Mouse (Mus musculus): Measurements from ENCODE around the gene Dnali1.

The Dnali1 gene

GRCm38 (mm10) chr4:125065517-125066307 lies at the start of gene Dnali1:
Gene Dnali1, minus strand, starts transcription at chr4:125065703.
- DNase-seq: peak; percentile 83

- no peak for DNase-seq
Measured at GRCm38 (mm10) chr4:125115081-125115480, 49.6 kb upstream of the Dnali1 start.

- peak; percentile 94 for DNase-seq
Measured at GRCm38 (mm10) chr4:125114638-125115037, 49.1 kb upstream of the Dnali1 start.

GRCm38 (mm10) chr4:125105354-125105753 lies 39.9 kb upstream of the Dnali1 start:
- DNase-seq: no peak

GRCm38 (mm10) chr4:125101334-125101733 lies 35.8 kb upstream of the Dnali1 start:
- DNase-seq: no peak

- DNase-seq: peak; percentile 89
Measured at GRCm38 (mm10) chr4:125099458-125099857, 34.0 kb upstream of the Dnali1 start.

- DNase-seq: no peak
Measured at GRCm38 (mm10) chr4:125097412-125097811, 31.9 kb upstream of the Dnali1 start.

- no peak for DNase-seq
Measured at GRCm38 (mm10) chr4:125096066-125096465, 30.6 kb upstream of the Dnali1 start.

- DNase-seq: no peak
Measured at GRCm38 (mm10) chr4:125093031-125093430, 27.5 kb upstream of the Dnali1 start.

GRCm38 (mm10) chr4:125085346-125085841 lies 19.9 kb upstream of the Dnali1 start:
- DNase-seq: peak; percentile 72

- peak; percentile 91 for DNase-seq
Measured at GRCm38 (mm10) chr4:125084403-125085345, 19.2 kb upstream of the Dnali1 start, which contains the start of gene Meaf6. Gene Meaf6, plus strand, starts transcription at chr4:125085134.

GRCm38 (mm10) chr4:125078698-125079097 lies 13.2 kb upstream of the Dnali1 start:
- no peak for DNase-seq

GRCm38 (mm10) chr4:125077700-125078099 lies 12.2 kb upstream of the Dnali1 start:
- no peak for DNase-seq

GRCm38 (mm10) chr4:125066490-125067370 lies 1.2 kb upstream of the Dnali1 start, which contains the start of gene Snip1:
Gene Snip1, plus strand, starts transcription at chr4:125066672.
- DNase-seq: peak; percentile 97

- no peak for DNase-seq
Measured at GRCm38 (mm10) chr4:125063829-125064228, 1.7 kb downstream of the Dnali1 start.

- DNase-seq: peak; percentile 76
Measured at GRCm38 (mm10) chr4:125059025-125059424, 6.5 kb downstream of the Dnali1 start.

- DNase-seq: peak; percentile 39
Measured at GRCm38 (mm10) chr4:125058033-125058432, 7.5 kb downstream of the Dnali1 start.

GRCm38 (mm10) chr4:125057273-125057672 lies 8.2 kb downstream of the Dnali1 start:
- DNase-seq: no peak

GRCm38 (mm10) chr4:125056476-125056875 lies 9.0 kb downstream of the Dnali1 start:
- DNase-seq: no peak

GRCm38 (mm10) chr4:125055385-125055784 lies 10.1 kb downstream of the Dnali1 start:
- DNase-seq: peak; percentile 17

- DNase-seq: no peak
Measured at GRCm38 (mm10) chr4:125044454-125044853, 21.0 kb downstream of the Dnali1 start.

GRCm38 (mm10) chr4:125034341-125034740 lies 31.2 kb downstream of the Dnali1 start:
- DNase-seq: peak; percentile 45

All from lung, postnatal 36 days (tissue).